Mouse (Mus musculus) C2C12 (cell line): ENCODE data around the gene Runx1. TPM values are rescaled to one million over a fixed set of nuclear protein-coding genes. Genes with fewer than 3 reads are reported as not detected.

Experiments used
- H3K27me3 ChIP-seq: one replicate; pipeline ENCODE4 v1.6.1; 2011; ENCODE audit not compliant: control insufficient read depth, insufficient read depth, insufficient read length
- H3K36me3 ChIP-seq: one replicate; pipeline ENCODE4 v1.6.1; 2011; ENCODE audit not compliant: control insufficient read depth, insufficient read depth
- H3K4me3 ChIP-seq: one replicate; pipeline ENCODE4 v1.5.1; 2011; ENCODE audit warnings: mild to moderate bottlenecking, control low read depth; ENCODE audit not compliant: poor library complexity, insufficient read depth, severe bottlenecking
- H3K79me2 ChIP-seq: one replicate; pipeline ENCODE4 v1.6.1; 2011; ENCODE audit not compliant: control insufficient read depth, insufficient read depth
- H3K79me3 ChIP-seq: one replicate; pipeline ENCODE4 v1.6.1; 2011; ENCODE audit warnings: low read depth, control low read depth
- H3ac ChIP-seq: one replicate; pipeline ENCODE3; 2011; ENCODE audit warnings: low read depth; ENCODE audit not compliant: control insufficient read depth, insufficient read length
- CEBPB ChIP-seq: IDR thresholded peaks from one replicate; pipeline ENCODE4 v1.6.1; 2011; ENCODE audit warnings: low read depth, mild to moderate bottlenecking, control low read depth, moderate library complexity
- CTCF ChIP-seq: IDR thresholded peaks from one replicate; pipeline ENCODE4 v1.5.1; 2011; ENCODE audit not compliant: control insufficient read depth, insufficient read depth, insufficient read length
- FOSL1 ChIP-seq: IDR thresholded peaks from one replicate; pipeline ENCODE4 v1.8.0; 2011; ENCODE audit warnings: mild to moderate bottlenecking, low read length; ENCODE audit not compliant: poor library complexity, insufficient read depth, severe bottlenecking
- MAX ChIP-seq: IDR thresholded peaks from one replicate; pipeline ENCODE4 v1.6.1; 2011; ENCODE audit warnings: mild to moderate bottlenecking, control low read depth
- MYOD1 ChIP-seq: IDR thresholded peaks from one replicate; pipeline ENCODE4 v1.6.1; 2011; ENCODE audit warnings: low read depth; ENCODE audit not compliant: control insufficient read depth, insufficient read length
- MYOG ChIP-seq: IDR thresholded peaks from one replicate; pipeline ENCODE4 v1.6.1; 2011; ENCODE audit not compliant: control insufficient read depth, insufficient read length; ENCODE audit errors: extremely low read depth
- USF1 ChIP-seq: IDR thresholded peaks from one replicate; pipeline ENCODE4 v1.6.1; 2011; ENCODE audit warnings: low read depth, mild to moderate bottlenecking, control low read depth, moderate library complexity
- polyA plus RNA-seq: library from polyadenylated mRNA; unstranded; fragments of >200 nt; fragmentation: generic; extraction: Trizol; gene quantifications from one replicate; pipeline ENCODE4 v1.2.1, GENCODE M21; 2012; ENCODE audit warnings: missing spikeins

Gene Runx1
- polyA plus RNA-seq, 1 experiment: 28.8 TPM

- no peak overlapping the region for H3ac ChIP-seq
- peaks cover 63% of the 10 kb centered on the region for H3K36me3 ChIP-seq
- H3K4me3 ChIP-seq: no peak overlapping the region
- H3K79me2 ChIP-seq: peaks cover 59% of the 10 kb centered on the region
- H3K79me3 ChIP-seq: peaks cover 12% of the 10 kb centered on the region
- TF ChIP-seq CTCF (no peak), MYOG (no peak), USF1 (no peak), MYOD1 (no peak), MAX (no peak), CEBPB (no peak), FOSL1 (no peak)
- H3K27me3 ChIP-seq: no peaks in the 10 kb centered on the region
Measured at GRCm38 (mm10) chr16:92654294-92654950, 171.5 kb downstream of the Runx1 start.

- H3K79me2 ChIP-seq: peaks cover 58% of the 10 kb centered on the region
- no peaks in the 10 kb centered on the region for H3K27me3 ChIP-seq
- peaks cover 12% of the 10 kb centered on the region for H3K79me3 ChIP-seq
- no peak overlapping the region for H3ac ChIP-seq
- H3K4me3 ChIP-seq: no peak overlapping the region
- peaks cover 64% of the 10 kb centered on the region for H3K36me3 ChIP-seq
- peak; percentile 36 for TF ChIP-seq FOSL1
- peak; percentile 30 for TF ChIP-seq MYOD1
- no peak for TF ChIP-seq MYOG
- TF ChIP-seq CEBPB: no peak
- no peak for TF ChIP-seq CTCF
- TF ChIP-seq MAX: no peak
- no peak for TF ChIP-seq USF1
Measured at GRCm38 (mm10) chr16:92653816-92654215, 172.1 kb downstream of the Runx1 start.

GRCm38 (mm10) chr16:92651256-92651655 is 174.7 kb downstream of the Runx1 start:
- no peak overlapping the region for H3ac ChIP-seq
- TF ChIP-seq MYOG (no peak), CTCF (no peak), MYOD1 (no peak), FOSL1 (no peak), CEBPB (no peak), MAX (no peak), USF1 (no peak)
- peaks cover 22% of the 10 kb centered on the region for H3K79me3 ChIP-seq
- H3K27me3 ChIP-seq: no peaks in the 10 kb centered on the region
- no peak overlapping the region for H3K4me3 ChIP-seq
- H3K36me3 ChIP-seq: peaks cover 66% of the 10 kb centered on the region
- H3K79me2 ChIP-seq: peaks cover 63% of the 10 kb centered on the region

GRCm38 (mm10) chr16:92646153-92646552 is 179.8 kb downstream of the Runx1 start:
- Histone ChIP-seq H3K79me2 (peaks cover 62% of the 10 kb centered on the region), H3K27me3 (no peaks in the 10 kb centered on the region), H3K4me3 (no peak overlapping the region), H3K36me3 (peaks cover 82% of the 10 kb centered on the region), H3ac (no peak overlapping the region), H3K79me3 (peaks cover 22% of the 10 kb centered on the region)
- TF ChIP-seq MYOG: no peak
- TF ChIP-seq MAX: no peak
- no peak for TF ChIP-seq FOSL1
- TF ChIP-seq USF1: no peak
- no peak for TF ChIP-seq MYOD1
- no peak for TF ChIP-seq CTCF
- TF ChIP-seq CEBPB: no peak

- no peak for TF ChIP-seq CTCF
- TF ChIP-seq USF1: no peak
- no peak for TF ChIP-seq CEBPB
- no peak for TF ChIP-seq MYOG
- TF ChIP-seq FOSL1: no peak
- TF ChIP-seq MAX: no peak
- H3K79me2 ChIP-seq: peaks cover 61% of the 10 kb centered on the region
Measured at GRCm38 (mm10) chr16:92645423-92646115, 180.4 kb downstream of the Runx1 start.

More at GRCm38 (mm10) chr16:92645423-92646115, 180.4 kb downstream of the Runx1 start:
- H3ac ChIP-seq: no peak overlapping the region
- H3K36me3 ChIP-seq: peaks cover 80% of the 10 kb centered on the region
- no peak overlapping the region for H3K4me3 ChIP-seq
- H3K79me3 ChIP-seq: peaks cover 18% of the 10 kb centered on the region
- no peaks in the 10 kb centered on the region for H3K27me3 ChIP-seq
